Mouse (Mus musculus) G1E (cell line): ENCODE measurements around the gene Qprt. TPM values are rescaled to one million over a fixed set of nuclear protein-coding genes. Genes with fewer than 3 reads are reported as not detected.

Source experiments
- ATAC-seq: 2 replicates; pipeline ENCODE4 v1.8.0; 2016; ENCODE audit warnings: mild to moderate bottlenecking; ENCODE audit not compliant: insufficient number of reproducible peaks, poor library complexity, low FRiP score, severe bottlenecking; ENCODE audit errors: extremely low read depth
- DNase-seq: peaks from one replicate; pipeline ENCODE4 v3.0.0; 2012; ENCODE audit warnings: low spot score
- H3K27me3 ChIP-seq: 2 replicates; pipeline ENCODE4 v1.6.1; 2012; ENCODE audit warnings: mild to moderate bottlenecking, low read length, inconsistent platforms; ENCODE audit not compliant: insufficient read depth
- H3K36me3 ChIP-seq: replicated peaks from 2 replicates; pipeline ENCODE3; 2012; ENCODE audit warnings: mild to moderate bottlenecking, inconsistent platforms
- H3K4me1 ChIP-seq: 2 replicates; pipeline ENCODE4 v1.6.1; 2012; ENCODE audit warnings: low read depth, low read length, inconsistent platforms, mixed read lengths; ENCODE audit not compliant: insufficient read depth
- H3K4me3 ChIP-seq: 2 replicates; pipeline ENCODE4 v1.5.1; 2012; ENCODE audit warnings: low read depth, mild to moderate bottlenecking, inconsistent platforms, low read length, moderate library complexity, mixed read lengths
- H3K9me3 ChIP-seq: replicated peaks from 2 replicates; pipeline ENCODE4 v1.6.1; 2012; ENCODE audit warnings: inconsistent platforms
- CTCF ChIP-seq: IDR thresholded peaks from 2 replicates; pipeline ENCODE4 v1.5.1; 2012; ENCODE audit warnings: low read depth, low read length, inconsistent platforms, mixed read lengths
- GATA1 ChIP-seq: IDR thresholded peaks from 2 replicates; pipeline ENCODE4 v1.6.1; 2012; ENCODE audit warnings: borderline replicate concordance, low read length, inconsistent platforms, mixed read lengths
- GATA2 ChIP-seq: IDR thresholded peaks from 2 replicates; pipeline ENCODE4 v1.6.1; 2012; ENCODE audit warnings: low read depth, low read length, inconsistent platforms, borderline replicate concordance
- POLR2AphosphoS5 ChIP-seq: IDR thresholded peaks from 2 replicates; pipeline ENCODE4 v1.6.1; 2012; ENCODE audit warnings: low read depth, low read length, inconsistent platforms; ENCODE audit not compliant: insufficient replicate concordance
- TAL1 ChIP-seq: conservative IDR thresholded peaks from 2 replicates; pipeline ENCODE4 v1.6.1; 2012; ENCODE audit warnings: low read depth, low read length, inconsistent platforms, mixed read lengths
- polyA plus RNA-seq: library from polyadenylated mRNA; stranded (reverse); fragments of >175 nt; gene quantifications from 2 replicates; pipeline ENCODE4 v1.2.3, GENCODE M21; 2012
- total RNA-seq, 2 experiments: library from RNA; stranded (forward) in 1 of 2; stranded (reverse) in 1 of 2; fragments of 200-1000 nt in 1 of 2; fragments of >200 nt in 1 of 2; fragmentation: Nextera tagmentation in 1 of 2; gene quantifications; 2 replicates each; pipeline ENCODE4 v1.2.3; 2014 to 2017

Gene Qprt
- total and polyA plus RNA-seq, 3 experiments: 1.2 to 8.0 (median 2.0) TPM

- Histone ChIP-seq H3K4me1 (no peaks in the 10 kb centered on the region; the same call in 1 of the 2 replicates), H3K27me3 (peaks cover 21% of the 10 kb centered on the region), H3K36me3 (no peaks in the 10 kb centered on the region), H3K9me3 (peaks cover 4% of the 10 kb centered on the region; the same call in 1 of the 2 replicates), H3K4me3 (no peak overlapping the region)
- no peak for DNase-seq
- no peak for TF ChIP-seq CTCF
- no peak for TF ChIP-seq TAL1
- ATAC-seq: no peak
Measured at GRCm38 (mm10) chr7:127073221-127073620, 48.8 kb downstream of the Qprt start.

- Histone ChIP-seq H3K4me1 (no peaks in the 10 kb centered on the region), H3K4me3 (no peak overlapping the region), H3K27me3 (peaks cover 24% of the 10 kb centered on the region), H3K36me3 (no peaks in the 10 kb centered on the region), H3K9me3 (peaks cover 4% of the 10 kb centered on the region; the same call in 1 of the 2 replicates)
- no peak for DNase-seq
- TF ChIP-seq POLR2AphosphoS5 (no peak), TAL1 (no peak), GATA2 (no peak), GATA1 (no peak), CTCF (no peak)
- no peak for ATAC-seq
Measured at GRCm38 (mm10) chr7:127070871-127071413, 51.1 kb downstream of the Qprt start.

DNA sequence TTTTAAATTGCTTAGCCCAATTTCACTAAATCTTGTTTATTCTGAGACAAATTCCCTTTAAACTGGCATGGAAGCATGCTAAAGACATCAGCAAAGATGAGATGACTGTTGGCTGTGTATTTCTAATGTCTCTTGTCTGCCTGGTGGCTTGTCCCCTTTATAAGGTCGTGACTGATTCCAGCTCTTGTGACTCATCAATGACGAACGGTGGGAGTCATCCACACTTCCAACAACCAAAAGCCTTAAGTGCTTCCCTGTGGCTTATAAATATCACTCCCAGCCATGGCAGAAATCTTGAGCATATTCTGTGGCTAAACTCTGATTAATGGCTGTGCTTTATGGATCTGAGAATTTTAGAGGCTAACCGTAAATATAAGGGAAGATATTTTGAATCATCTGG is 55.7 kb downstream of the Qprt start:
- no peak for TF ChIP-seq CTCF
- no peak for TF ChIP-seq POLR2AphosphoS5
- TF ChIP-seq GATA1: no peak
- no peak for TF ChIP-seq GATA2
- no peak for TF ChIP-seq TAL1
- Histone ChIP-seq H3K27me3 (peaks cover 31% of the 10 kb centered on the region), H3K4me1 (peaks cover 4% of the 10 kb centered on the region; the same call in 1 of the 2 replicates), H3K9me3 (0 out of 2 replicates have a peak, but pooled peaks cover 2% of the 10 kb centered on the region), H3K4me3 (no peak overlapping the region), H3K36me3 (no peaks in the 10 kb centered on the region)
- ATAC-seq: no peak
- no peak for DNase-seq

GRCm38 (mm10) chr7:127065538-127065937 is 56.5 kb downstream of the Qprt start:
- no peak for DNase-seq
- Histone ChIP-seq H3K9me3 (0 out of 2 replicates have a peak, but pooled peaks cover 2% of the 10 kb centered on the region), H3K36me3 (no peaks in the 10 kb centered on the region), H3K4me1 (peaks cover 4% of the 10 kb centered on the region; the same call in 1 of the 2 replicates), H3K4me3 (no peak overlapping the region), H3K27me3 (peaks cover 37% of the 10 kb centered on the region)
- TF ChIP-seq CTCF (0 out of 2 replicates have a peak, but pooled peaks have one; percentile 5), GATA2 (no peak)
- no peak for ATAC-seq

Other genes with a start within 250 kb of the Qprt start
Only the 20 nearest of the 27 such genes appear.
- gene Cdipt, start 146.3 kb downstream of the Qprt start, total RNA-seq (2014; fragmentation: Nextera tagmentation): 37.5 and 44.6 TPM in 2 replicates
- gene Cdipt, start 146.3 kb downstream of the Qprt start, total RNA-seq (2017): 62.0 and 63.8 TPM in 2 replicates
- 91.2 and 108 TPM in 2 replicates for gene Cdipt, start 146.3 kb downstream of the Qprt start, polyA plus RNA-seq
- 2.0 TPM in 1 of 2 replicates, not detected in the other for gene Cdiptos, start 146.1 kb downstream of the Qprt start, total RNA-seq (2014; fragmentation: Nextera tagmentation)
- gene Cdiptos, start 146.1 kb downstream of the Qprt start, total RNA-seq (2017): 0.55 and 1.2 TPM in 2 replicates
- 0.07 and 0.18 TPM in 2 replicates for gene Cdiptos, start 146.1 kb downstream of the Qprt start, polyA plus RNA-seq
- gene Mvp, start 107.6 kb downstream of the Qprt start, total RNA-seq (2014; fragmentation: Nextera tagmentation): 5.9 and 10.6 TPM in 2 replicates
- gene Mvp, start 107.6 kb downstream of the Qprt start, total RNA-seq (2017): 22.8 and 28.0 TPM in 2 replicates
- 13.7 and 13.9 TPM in 2 replicates for gene Mvp, start 107.6 kb downstream of the Qprt start, polyA plus RNA-seq
- not detected in 2 replicates for gene Pagr1b, start 105.7 kb downstream of the Qprt start, total RNA-seq (2014; fragmentation: Nextera tagmentation)
- gene Pagr1b, start 105.7 kb downstream of the Qprt start, total RNA-seq (2017): 1.0 TPM in 1 of 2 replicates, not detected in the other
- gene Pagr1b, start 105.7 kb downstream of the Qprt start, polyA plus RNA-seq: 4.6 and 6.2 TPM in 2 replicates
- gene Pagr1a, start 104.9 kb downstream of the Qprt start, total RNA-seq (2014; fragmentation: Nextera tagmentation): 36.2 and 40.1 TPM in 2 replicates
- 46.5 and 51.2 TPM in 2 replicates for gene Pagr1a, start 104.9 kb downstream of the Qprt start, total RNA-seq (2017)
- gene Pagr1a, start 104.9 kb downstream of the Qprt start, polyA plus RNA-seq: 30.4 and 56.1 TPM in 2 replicates
- gene Gm42742, start 101.1 kb downstream of the Qprt start, total RNA-seq (2014; fragmentation: Nextera tagmentation): 21.4 and 35.9 TPM in 2 replicates
- 0.93 and 9.2 TPM in 2 replicates for gene Gm42742, start 101.1 kb downstream of the Qprt start, total RNA-seq (2017)
- 128 and 159 TPM in 2 replicates for gene Gm42742, start 101.1 kb downstream of the Qprt start, polyA plus RNA-seq
- gene Prrt2, start 101.0 kb downstream of the Qprt start, total RNA-seq (2014; fragmentation: Nextera tagmentation): 6.4 and 13.6 TPM in 2 replicates
- gene Prrt2, start 101.0 kb downstream of the Qprt start, total RNA-seq (2017): 0.35 TPM in 1 of 2 replicates, not detected in the other
- gene Prrt2, start 101.0 kb downstream of the Qprt start, polyA plus RNA-seq: 1.5 and 2.0 TPM in 2 replicates
- gene Maz, start 95.2 kb downstream of the Qprt start, total RNA-seq (2014; fragmentation: Nextera tagmentation): 122 and 130 TPM in 2 replicates
- gene Maz, start 95.2 kb downstream of the Qprt start, total RNA-seq (2017): 81.3 and 113 TPM in 2 replicates
- gene Maz, start 95.2 kb downstream of the Qprt start, polyA plus RNA-seq: 641 and 824 TPM in 2 replicates
- 71.3 and 74.6 TPM in 2 replicates for gene Kif22, start 79.8 kb downstream of the Qprt start, total RNA-seq (2014; fragmentation: Nextera tagmentation)
- 88.0 and 101 TPM in 2 replicates for gene Kif22, start 79.8 kb downstream of the Qprt start, total RNA-seq (2017)
- 41.8 and 44.2 TPM in 2 replicates for gene Kif22, start 79.8 kb downstream of the Qprt start, polyA plus RNA-seq
- gene Zg16, start 34.9 kb downstream of the Qprt start, total RNA-seq (2014; fragmentation: Nextera tagmentation): 2.9 TPM in 1 of 2 replicates, not detected in the other
- gene Zg16, start 34.9 kb downstream of the Qprt start, total RNA-seq (2017): 0.17 TPM in 1 of 2 replicates, not detected in the other
- not detected in 2 replicates for gene Zg16, start 34.9 kb downstream of the Qprt start, polyA plus RNA-seq
- 39.5 and 42.1 TPM in 2 replicates for gene AI467606, start 30.9 kb downstream of the Qprt start, total RNA-seq (2014; fragmentation: Nextera tagmentation)
- gene AI467606, start 30.9 kb downstream of the Qprt start, total RNA-seq (2017): 42.2 and 50.8 TPM in 2 replicates
- 134 and 143 TPM in 2 replicates for gene AI467606, start 30.9 kb downstream of the Qprt start, polyA plus RNA-seq
- 52.8 and 55.4 TPM in 2 replicates for gene Spn, start 15.6 kb upstream of the Qprt start, total RNA-seq (2014; fragmentation: Nextera tagmentation)
- gene Spn, start 15.6 kb upstream of the Qprt start, total RNA-seq (2017): 251 and 278 TPM in 2 replicates
- 81.4 and 90.2 TPM in 2 replicates for gene Spn, start 15.6 kb upstream of the Qprt start, polyA plus RNA-seq
- 23.3 and 37.2 TPM in 2 replicates for gene Cd2bp2, start 73.8 kb upstream of the Qprt start, total RNA-seq (2014; fragmentation: Nextera tagmentation)
- gene Cd2bp2, start 73.8 kb upstream of the Qprt start, total RNA-seq (2017): 79.3 and 84.6 TPM in 2 replicates
- gene Cd2bp2, start 73.8 kb upstream of the Qprt start, polyA plus RNA-seq: 71.8 and 73.7 TPM in 2 replicates
- 19.5 and 26.7 TPM in 2 replicates for gene Tbc1d10b, start 86.2 kb upstream of the Qprt start, total RNA-seq (2014; fragmentation: Nextera tagmentation)
- 38.3 and 40.1 TPM in 2 replicates for gene Tbc1d10b, start 86.2 kb upstream of the Qprt start, total RNA-seq (2017)
- gene Tbc1d10b, start 86.2 kb upstream of the Qprt start, polyA plus RNA-seq: 72.0 and 74.1 TPM in 2 replicates
- 2.6 TPM in 1 of 2 replicates, not detected in the other for gene Mylpf, start 86.7 kb upstream of the Qprt start, total RNA-seq (2014; fragmentation: Nextera tagmentation)
- 2.8 TPM in 2 replicates for gene Mylpf, start 86.7 kb upstream of the Qprt start, total RNA-seq (2017)
- gene Mylpf, start 86.7 kb upstream of the Qprt start, polyA plus RNA-seq: 0.44 and 0.94 TPM in 2 replicates
- 11.7 and 20.0 TPM in 2 replicates for gene Zfp553, start 110.8 kb upstream of the Qprt start, total RNA-seq (2014; fragmentation: Nextera tagmentation)
- 22.0 and 25.2 TPM in 2 replicates for gene Zfp553, start 110.8 kb upstream of the Qprt start, total RNA-seq (2017)
- 25.3 and 26.2 TPM in 2 replicates for gene Zfp553, start 110.8 kb upstream of the Qprt start, polyA plus RNA-seq
- gene Sept1, start 110.9 kb upstream of the Qprt start, total RNA-seq (2014; fragmentation: Nextera tagmentation): 128 and 141 TPM in 2 replicates
- 51.1 and 54.9 TPM in 2 replicates for gene Sept1, start 110.9 kb upstream of the Qprt start, total RNA-seq (2017)
- 263 and 305 TPM in 2 replicates for gene Sept1, start 110.9 kb upstream of the Qprt start, polyA plus RNA-seq
- gene Zfp771, start 122.0 kb upstream of the Qprt start, total RNA-seq (2014; fragmentation: Nextera tagmentation): 3.1 and 5.8 TPM in 2 replicates
- gene Zfp771, start 122.0 kb upstream of the Qprt start, total RNA-seq (2017): 11.9 and 16.5 TPM in 2 replicates
- 42.6 and 60.5 TPM in 2 replicates for gene Zfp771, start 122.0 kb upstream of the Qprt start, polyA plus RNA-seq
- gene Dctpp1, start 138.5 kb upstream of the Qprt start, total RNA-seq (2014; fragmentation: Nextera tagmentation): 67.0 and 68.7 TPM in 2 replicates
- gene Dctpp1, start 138.5 kb upstream of the Qprt start, total RNA-seq (2017): 56.4 and 74.6 TPM in 2 replicates
- gene Dctpp1, start 138.5 kb upstream of the Qprt start, polyA plus RNA-seq: 121 and 138 TPM in 2 replicates
- gene Sephs2, start 151.8 kb upstream of the Qprt start, total RNA-seq (2014; fragmentation: Nextera tagmentation): 73.6 and 75.9 TPM in 2 replicates
- gene Sephs2, start 151.8 kb upstream of the Qprt start, total RNA-seq (2017): 126 and 131 TPM in 2 replicates
- 39.9 and 53.7 TPM in 2 replicates for gene Sephs2, start 151.8 kb upstream of the Qprt start, polyA plus RNA-seq